Mouse (Mus musculus): Measurements from ENCODE around the gene Kctd12b. TPM values are rescaled to one million over a fixed set of nuclear protein-coding genes. Genes with fewer than 3 reads are reported as not detected.

The Kctd12b gene
- 2.5 and 2.9 TPM in 2 replicates for polyA plus RNA-seq (2012; rRNA removed)

GRCm38 (mm10) chrX:153695782-153696395, at the start of gene Kctd12b:
TSS of gene Kctd12b (minus strand) at chrX:153696391.

GRCm38 (mm10) chrX:153723110-153723916, 27.1 kb upstream of the Kctd12b start, which contains the start of gene Nbdy:
TSS of gene Nbdy (plus strand) at chrX:153723590.

Other genes starting within 250 kb of the Kctd12b start
- gene Ubqln2, start 198.2 kb downstream of the Kctd12b start, polyA plus RNA-seq (2012; rRNA removed), result 62.4 and 69.5 TPM in 2 replicates
- gene Cypt3, start 137.8 kb downstream of the Kctd12b start, polyA plus RNA-seq (2012; rRNA removed), result not detected in 2 replicates
- gene Nbdy, start 27.2 kb upstream of the Kctd12b start, polyA plus RNA-seq (2012; rRNA removed), result 25.9 and 39.7 TPM in 2 replicates
- 5.8 and 7.6 TPM in 2 replicates for gene Spin2c, start 135.8 kb upstream of the Kctd12b start, polyA plus RNA-seq (2012; rRNA removed)